Mouse (Mus musculus): ENCODE measurements around the gene Wnk1.

GRCm38 (mm10) chr6:120040557-120040857 is 2.0 kb upstream of the Wnk1 start:
- no peak for TF ChIP-seq POLR2A (IDR thresholded peaks at IDR 0.05; ENCODE audit: control insufficient read depth, extremely low read depth, insufficient read depth, low read length, poor library complexity)
- TF ChIP-seq CTCF (IDR thresholded peaks at IDR 0.05; ENCODE audit: borderline replicate concordance, control insufficient read depth, extremely low read depth, insufficient read depth, low read length, poor library complexity) = no peak
